Mouse (Mus musculus): ENCODE measurements at regions not wholly inside any gene's neighbourhood (a gene's known extent, or its start where the extent isn't known, plus 50 kb on each side); places are given as distances from the start of the nearest gene placed in this dataset.
"Not testable (repeated sequence)": the region's sequence is repeated elsewhere in the genome, so short reads cannot be mapped to it uniquely, and the experiment has no call there.

DNA sequence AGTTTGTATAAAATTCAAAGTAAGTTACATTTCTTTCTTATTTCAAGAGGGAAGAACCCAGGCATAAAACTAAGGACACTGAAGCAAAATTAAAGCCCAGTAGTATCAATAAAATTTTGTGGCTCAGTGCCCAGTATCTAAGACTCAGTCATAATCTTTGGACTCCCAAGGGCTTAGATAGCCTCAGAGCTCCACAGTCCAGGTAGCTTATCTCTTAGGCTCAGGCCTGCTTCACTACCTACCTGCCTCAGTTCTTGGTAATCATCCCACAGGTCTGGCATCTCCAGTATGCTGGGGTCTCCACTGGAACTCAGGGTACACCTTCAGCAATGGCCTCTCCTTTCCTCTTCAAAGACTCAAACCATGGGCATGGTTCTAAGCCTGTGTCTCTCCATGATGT lies 530.3 kb downstream of the Dad1 start:
- DNase-seq (ENCODE audit: low read depth, low spot score), result not testable (repeated sequence)

DNA sequence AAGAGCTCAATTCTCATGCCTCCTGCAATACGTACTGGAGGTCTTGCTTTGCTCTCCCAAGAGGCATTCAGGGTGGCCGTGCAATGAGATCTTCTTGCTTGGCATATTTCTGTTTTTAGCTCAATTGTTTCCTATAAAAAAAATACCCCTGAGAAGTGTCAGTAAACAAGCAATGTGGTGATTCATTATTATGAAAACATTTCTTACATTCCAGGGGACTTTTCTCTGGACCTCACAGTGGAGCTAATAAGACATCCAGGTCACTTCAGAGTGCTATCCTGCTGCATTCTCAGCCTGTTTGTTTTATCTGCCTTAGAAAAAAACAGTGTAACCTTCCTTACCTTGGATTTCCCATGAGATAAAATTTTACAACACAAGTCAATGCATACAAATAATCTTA lies 532.0 kb downstream of the Dad1 start:
- DNase-seq (ENCODE audit: low read depth, low spot score), result not testable (repeated sequence)

DNA sequence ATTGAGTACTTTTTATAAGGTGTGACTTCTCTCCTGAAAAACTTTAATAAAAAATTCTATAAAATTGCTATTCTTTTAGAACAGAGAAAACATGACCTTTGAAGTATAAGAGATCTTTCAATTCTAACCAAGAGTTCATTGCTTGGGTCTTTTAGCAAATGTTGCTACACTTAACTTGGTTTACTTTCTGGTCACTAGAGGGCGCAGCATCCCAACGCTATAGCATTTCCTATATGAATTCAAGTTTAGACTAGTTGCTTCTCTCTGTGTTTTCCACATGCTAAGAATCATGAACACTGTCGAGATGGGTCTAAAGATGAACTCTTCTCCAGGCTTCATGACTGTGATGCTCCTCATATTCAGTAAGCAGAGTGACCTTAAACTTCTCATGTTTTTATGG lies 544.3 kb downstream of the Dad1 start:
- DNase-seq (ENCODE audit: low read depth, low spot score), result not testable (repeated sequence)

DNA sequence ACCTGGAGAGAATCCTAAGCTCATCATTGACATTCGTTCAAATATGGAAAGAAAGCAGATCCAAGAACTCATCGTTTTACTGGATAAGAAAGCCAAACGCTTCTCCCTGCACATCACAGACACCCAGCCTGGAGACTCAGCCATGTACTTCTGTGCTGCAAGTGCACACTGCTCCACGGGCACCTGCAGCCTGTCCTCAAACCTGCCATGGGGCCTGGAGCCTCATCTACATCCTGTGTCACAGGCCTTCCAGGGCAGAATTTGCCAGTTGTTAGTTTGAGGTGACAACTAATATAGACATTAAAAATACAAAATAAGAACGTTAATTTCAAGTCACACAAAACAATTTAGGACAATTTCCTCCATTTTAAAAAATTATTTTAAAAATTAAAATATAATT lies 549.6 kb downstream of the Dad1 start:
- DNase-seq (ENCODE audit: low read depth, low spot score), result not testable (repeated sequence)

DNA sequence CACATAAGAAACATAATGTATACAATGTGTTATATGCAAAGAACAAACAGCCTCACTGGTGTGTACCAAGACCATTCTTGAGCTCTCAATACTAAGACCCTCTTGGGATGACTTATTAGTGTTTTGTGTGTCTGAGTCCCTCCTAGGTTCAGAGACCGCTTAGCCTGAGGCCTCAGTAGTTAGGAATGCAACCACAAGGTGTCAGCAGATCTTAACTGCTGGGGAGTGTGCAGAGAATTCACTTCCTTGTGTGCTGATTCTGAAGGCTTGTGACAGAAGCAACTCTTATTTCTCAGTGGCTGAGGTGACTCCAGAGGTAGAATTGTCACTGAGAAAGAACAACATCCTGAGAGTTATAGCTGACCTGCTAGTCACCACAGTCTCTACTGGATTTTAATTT lies 550.3 kb downstream of the Dad1 start:
- DNase-seq (ENCODE audit: low read depth, low spot score), result not testable (repeated sequence)

DNA sequence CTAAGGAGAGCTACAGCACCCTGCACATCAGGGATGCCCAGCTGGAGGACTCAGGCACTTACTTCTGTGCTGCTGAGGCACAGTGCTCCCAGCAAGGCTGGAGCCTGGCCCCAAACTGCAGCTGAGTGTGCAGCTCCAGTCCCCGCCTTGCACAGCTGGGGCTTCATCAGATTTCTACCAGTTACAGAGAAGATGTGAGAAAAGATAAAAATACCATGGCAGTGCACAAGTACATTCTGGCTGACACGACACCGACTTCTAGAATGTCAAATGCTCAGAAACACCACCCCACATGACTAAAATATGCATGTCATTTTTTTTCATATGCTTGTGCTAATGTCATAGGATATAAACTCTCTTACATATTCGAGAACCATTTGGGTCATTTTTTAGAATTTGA lies 569.8 kb downstream of the Dad1 start:
- DNase-seq (ENCODE audit: low read depth, low spot score), result not testable (repeated sequence)

DNA sequence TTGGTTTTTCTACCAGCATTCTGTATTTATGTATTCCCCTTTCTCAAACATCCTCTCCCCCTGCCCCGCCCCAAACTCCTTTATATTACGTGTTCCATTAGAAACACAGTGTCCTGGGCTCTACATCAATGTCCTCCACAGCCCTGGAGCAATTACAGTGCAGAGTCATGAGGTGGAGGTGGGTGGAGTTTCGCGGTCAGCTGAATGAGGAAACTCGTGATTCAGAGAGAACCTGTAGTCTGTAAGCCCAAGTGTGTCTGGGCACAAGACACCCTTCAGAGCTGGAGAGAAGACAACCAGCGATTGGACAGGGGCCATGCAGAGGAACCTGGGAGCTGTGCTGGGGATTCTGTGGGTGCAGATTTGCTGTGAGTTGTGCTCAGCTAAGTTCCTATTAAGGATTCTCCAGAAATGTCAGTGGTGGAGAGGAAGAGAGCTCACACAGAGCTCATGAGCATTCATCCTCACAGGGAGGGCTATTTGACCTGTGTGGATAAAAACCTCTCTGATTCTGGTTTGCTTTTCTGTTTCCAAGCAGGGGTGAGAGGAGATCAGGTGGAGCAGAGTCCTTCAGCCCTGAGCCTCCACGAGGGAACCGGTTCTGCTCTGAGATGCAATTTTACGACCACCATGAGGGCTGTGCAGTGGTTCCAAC lies 570.4 kb downstream of the Dad1 start:
- peak; percentile 10 for DNase-seq (ENCODE audit: low read depth, low spot score)

DNA sequence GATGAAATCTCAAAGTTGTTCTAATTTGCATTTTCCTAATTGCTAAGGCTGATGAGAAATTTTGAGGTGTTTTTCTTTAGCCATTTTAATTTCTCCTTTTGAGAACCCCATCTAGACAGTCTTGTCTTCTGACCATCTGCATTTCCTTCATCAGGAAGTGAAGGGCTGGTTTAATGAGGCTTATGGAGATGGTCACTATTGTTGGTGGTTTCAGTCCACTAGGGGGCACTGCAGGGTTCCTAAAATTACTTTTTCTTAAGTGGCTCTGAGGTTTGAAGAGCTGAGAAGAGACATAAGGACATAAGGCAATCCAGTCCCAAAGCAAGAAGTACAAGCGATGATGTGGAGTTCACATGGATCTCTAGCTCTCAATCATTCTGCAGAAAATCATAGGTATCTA lies 571.2 kb downstream of the Dad1 start:
- not testable (repeated sequence) for DNase-seq (ENCODE audit: low read depth, low spot score)

DNA sequence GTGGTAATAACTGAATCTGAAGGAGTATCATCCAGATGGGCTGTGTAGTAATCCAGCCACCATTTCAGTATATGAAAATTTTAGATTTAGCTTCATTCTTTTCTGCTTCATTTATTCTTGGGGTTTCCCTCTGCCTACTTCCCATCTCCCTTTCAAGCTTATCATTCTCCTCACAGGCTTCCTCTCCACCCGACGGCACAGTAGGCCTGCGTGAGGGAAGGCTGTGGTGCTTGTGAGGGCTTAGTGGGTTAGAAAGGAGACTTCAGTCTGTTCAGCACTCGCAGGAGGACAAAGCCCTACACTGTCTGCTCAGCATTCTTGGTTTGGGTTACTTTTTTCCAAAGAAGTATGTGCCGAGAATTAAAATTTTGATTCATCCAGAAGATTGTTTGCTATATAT lies 572.6 kb downstream of the Dad1 start:
- DNase-seq (ENCODE audit: low read depth, low spot score), result not testable (repeated sequence)

DNA sequence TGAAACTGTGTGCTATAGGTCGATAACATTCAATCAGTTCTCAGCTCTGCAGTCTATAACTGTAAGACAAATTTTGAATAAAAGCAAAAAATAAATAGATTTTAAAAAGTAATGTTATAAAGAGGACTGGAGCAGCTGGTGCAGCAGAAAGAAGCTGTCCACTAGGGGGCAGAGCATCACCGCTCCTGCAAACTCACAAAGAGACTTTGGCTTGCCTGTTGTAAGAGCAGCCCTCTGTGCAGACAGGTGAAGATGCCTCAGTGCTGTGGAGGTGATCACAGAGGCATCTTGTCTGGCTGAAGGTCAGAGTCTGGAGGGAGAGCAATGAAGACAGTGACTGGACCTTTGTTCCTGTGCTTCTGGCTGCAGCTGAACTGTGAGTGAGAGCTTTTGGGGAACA lies 588.2 kb downstream of the Dad1 start:
- not testable (repeated sequence) for DNase-seq (ENCODE audit: low read depth, low spot score)

DNA sequence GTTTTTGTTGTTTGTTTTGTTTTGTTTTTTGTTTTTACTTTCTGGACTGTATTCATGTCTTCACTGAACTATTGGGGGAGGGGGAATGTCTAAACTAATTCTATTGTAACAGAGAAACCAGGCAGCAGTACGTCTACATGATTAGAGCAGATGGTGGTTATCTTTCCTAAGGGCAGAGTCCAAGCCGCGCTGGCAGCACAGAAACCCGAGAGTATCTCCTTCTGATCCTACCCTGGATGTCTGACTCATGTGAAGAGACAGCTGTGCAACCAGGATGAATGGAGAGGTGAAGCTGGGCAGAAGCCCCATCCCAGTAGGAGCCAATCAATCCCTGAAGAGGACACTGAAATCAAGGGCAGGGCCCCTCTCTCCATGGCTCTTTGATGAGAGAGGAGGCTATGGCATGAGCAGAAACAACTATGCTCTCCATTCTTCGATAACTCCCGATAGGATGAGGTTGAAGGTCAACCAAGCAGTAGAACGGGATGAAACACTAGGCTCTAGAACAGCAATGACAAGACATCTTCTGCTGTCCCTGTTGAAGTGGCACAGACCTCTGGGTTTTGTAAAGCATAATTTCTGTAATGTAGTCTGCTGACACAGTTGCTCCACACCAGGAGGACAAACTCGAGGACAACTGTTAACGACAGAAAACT lies 591.1 kb downstream of the Dad1 start:
- DNase-seq (ENCODE audit: low read depth, low spot score), result not testable (repeated sequence)

DNA sequence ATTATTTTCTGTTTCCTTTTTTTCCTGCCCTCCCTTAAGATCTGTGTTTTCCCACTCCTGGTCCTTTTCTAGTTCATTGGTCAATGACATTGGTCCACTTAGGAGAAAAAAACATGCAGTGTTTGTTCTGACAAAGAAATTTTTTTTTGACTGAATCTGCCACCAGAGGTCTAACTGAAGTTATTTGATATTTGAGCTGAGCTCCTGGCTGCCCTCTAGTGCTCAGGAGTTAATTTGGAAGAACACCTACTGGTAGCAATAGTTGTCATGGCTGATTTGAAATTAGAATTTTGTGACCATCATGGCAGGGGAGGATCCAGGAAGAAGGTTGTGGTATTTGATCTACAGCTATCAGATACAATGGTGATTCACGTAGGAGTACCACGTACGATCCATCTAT lies 599.2 kb downstream of the Dad1 start:
- not testable (repeated sequence) for DNase-seq (ENCODE audit: low read depth, low spot score)

DNA sequence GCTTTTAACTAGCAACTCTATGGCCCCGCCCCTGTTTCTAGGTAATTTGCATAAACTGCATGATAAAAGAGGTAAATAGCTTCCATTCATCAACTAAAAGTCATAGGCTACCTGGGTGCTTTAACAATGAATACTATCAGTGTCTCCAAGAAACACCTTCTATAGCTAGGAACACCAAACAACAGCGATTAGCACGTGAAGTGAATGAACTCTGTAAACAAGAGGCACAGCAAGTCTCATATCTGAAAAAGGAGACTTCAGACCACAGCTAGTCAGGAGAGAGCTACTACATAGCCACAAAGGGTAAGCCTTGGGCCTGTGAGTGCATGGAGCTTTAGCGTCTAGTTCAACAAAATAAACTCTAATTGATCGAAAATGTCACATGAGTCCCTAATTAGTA lies 602.8 kb downstream of the Dad1 start:
- DNase-seq (ENCODE audit: low read depth, low spot score), result not testable (repeated sequence)

DNA sequence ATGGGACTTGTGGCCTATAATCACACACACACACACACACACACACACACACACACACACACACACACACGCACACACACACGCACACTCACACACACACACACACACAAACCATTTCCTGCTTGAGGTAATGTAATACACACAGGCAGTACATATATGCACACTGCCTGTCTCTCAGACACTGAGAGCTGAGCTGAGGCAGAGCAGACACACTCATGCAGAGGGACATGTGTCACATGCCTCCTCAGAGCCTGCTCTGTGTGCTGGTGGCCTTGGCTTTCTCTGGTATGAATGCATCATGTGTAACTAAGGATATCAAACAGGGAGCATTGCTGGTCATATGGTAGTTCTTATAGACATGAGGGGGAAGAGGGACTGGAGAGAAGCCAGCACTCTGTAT lies 604.7 kb downstream of the Dad1 start:
- DNase-seq (ENCODE audit: low read depth, low spot score), result not testable (repeated sequence)

DNA sequence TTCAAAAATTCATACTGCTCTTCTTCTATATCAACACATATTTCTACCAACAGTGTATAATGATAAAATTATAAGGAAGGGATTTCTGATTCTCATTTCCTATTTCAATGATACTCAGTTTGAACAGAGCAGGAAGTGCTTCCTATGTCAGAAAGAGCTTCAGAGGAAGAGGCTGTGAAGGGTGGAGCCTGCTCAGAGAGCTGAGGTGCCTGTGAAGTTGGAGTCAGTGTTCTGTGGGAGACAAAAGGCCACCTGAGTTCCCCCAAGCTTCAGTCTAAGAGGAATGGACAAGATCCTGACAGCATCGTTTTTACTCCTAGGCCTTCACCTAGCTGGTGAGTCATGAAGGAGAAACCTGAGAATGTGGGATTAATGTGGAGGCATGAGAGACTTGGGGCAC lies 613.5 kb downstream of the Dad1 start:
- not testable (repeated sequence) for DNase-seq (ENCODE audit: low read depth, low spot score)

DNA sequence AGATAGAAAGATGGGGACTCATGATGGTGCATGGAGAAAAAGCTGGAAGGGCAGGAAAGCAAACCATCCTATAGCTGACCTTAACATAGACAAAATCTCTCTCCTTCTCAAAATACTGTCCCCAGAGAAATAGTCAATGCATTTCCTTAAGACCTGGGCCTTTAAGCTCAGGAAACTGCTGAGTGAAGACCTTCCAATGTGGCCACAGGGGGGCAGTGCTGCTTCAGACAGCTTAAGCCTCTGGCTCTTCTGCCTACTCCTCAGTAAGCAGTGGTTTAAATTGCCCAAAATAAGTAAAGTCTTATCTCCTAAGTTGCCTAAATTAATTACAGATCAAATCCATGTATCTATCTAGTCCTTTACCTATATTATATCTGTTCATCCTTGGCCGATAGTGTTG lies 616.2 kb downstream of the Dad1 start:
- DNase-seq (ENCODE audit: low read depth, low spot score), result peak; percentile 41

DNA sequence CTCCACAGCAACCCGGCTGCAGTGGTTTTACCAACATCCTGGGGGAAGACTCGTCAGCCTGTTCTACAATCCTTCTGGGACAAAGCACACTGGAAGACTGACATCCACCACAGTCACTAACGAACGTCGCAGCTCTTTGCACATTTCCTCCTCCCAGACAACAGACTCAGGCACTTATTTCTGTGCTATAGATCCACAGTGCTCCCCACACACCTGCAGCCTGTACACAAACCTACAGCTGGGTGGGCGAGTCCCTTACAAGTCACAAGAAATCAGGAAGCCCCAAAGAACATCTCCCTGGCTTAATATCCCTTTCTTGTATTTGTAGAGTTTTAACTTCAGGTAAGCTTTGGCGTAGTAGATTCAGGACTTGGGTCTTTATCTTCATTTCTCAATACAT lies 618.7 kb downstream of the Dad1 start:
- not testable (repeated sequence) for DNase-seq (ENCODE audit: low read depth, low spot score)

DNA sequence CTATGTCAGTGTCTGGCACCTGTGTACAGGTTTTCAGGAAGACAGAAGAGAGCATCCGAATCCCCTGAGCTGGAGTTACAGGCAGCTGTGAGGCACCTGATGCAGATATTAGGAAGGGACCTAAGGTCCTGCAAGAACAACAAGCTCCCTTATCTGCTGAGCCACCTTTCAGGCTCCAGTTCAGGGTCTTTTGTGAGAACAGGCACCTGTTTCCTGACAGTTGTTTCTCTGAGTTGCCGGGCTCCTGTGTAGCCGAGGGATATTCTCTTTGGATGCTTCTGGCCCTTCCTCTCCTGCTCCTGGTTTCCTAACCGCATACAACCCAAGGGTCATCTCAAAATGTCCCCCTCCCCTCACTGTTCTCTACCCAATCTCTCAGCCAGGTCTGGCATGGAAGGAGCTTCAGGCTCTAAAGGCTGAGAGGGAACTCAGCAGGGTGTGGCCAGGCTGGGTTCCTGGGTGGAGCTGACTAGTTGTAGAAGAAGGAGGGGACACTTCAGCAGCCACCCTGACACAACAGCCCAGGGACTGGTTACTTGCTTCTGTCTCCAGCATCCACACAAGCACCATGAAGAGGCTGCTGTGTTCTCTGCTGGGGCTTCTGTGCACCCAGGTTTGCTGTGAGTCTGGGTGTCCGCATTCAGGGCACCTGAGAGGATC lies 619.5 kb downstream of the Dad1 start:
- DNase-seq (ENCODE audit: low read depth, low spot score), result not testable (repeated sequence)

DNA sequence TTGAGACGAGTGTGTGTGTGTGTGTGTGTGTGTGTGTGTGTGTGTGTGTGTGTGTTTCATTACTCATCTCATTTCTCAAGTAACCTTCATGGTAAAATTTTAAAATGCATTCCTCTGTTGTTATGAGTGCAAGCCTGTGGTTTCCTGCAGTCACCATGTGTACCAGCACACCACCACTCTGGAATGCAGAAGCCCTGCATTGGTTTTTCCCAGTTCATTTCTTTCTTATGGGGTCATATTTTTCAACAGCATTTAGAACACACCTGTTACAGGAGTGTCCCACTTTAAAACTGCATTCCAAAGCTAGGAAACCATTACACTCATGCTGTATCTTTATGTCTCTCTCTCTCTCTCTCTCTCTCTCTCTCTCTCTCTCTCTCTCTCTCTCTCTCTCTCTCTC lies 620.2 kb downstream of the Dad1 start:
- not testable (repeated sequence) for DNase-seq (ENCODE audit: low read depth, low spot score)

DNA sequence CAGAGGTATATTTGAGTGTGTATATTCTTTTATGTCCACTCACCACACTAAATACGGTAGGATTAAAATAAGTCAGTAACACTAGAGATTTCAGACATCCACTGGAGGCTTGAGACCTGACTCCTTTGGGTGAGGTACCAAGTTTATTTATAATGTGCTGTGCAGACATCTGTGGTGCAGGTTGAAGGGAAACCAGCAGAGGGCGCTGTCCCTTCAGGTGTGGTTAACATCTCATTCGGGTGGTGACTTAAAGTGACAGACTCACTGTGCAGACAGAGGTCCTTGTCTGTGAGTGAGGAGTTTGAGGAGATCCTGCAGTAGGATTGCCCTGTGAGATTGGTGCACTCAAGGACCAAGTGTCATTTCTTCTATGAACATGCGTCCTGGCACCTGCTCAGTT lies 632.5 kb downstream of the Dad1 start:
- peak; percentile 39 for DNase-seq (ENCODE audit: low read depth, low spot score)

DNA sequence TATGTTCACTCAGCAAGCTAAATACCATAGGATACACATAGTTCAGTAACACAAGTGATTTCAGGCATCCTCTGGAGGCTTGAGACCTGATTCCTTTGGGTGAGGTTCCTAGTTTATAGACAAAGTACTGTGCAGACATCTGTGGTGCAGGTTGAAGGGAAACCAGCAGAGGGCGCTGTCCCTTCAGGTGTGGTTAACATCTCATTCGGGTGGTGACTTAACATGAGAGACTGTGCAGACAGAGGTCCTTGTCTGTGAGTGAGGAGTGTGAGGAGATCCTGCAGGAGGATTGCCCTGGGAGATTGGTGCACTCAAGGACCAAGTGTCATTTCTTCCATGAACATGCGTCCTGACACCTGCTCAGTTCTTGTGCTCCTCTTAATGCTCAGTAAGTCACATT lies 637.8 kb downstream of the Dad1 start:
- not testable (repeated sequence) for DNase-seq (ENCODE audit: low read depth, low spot score)

DNA sequence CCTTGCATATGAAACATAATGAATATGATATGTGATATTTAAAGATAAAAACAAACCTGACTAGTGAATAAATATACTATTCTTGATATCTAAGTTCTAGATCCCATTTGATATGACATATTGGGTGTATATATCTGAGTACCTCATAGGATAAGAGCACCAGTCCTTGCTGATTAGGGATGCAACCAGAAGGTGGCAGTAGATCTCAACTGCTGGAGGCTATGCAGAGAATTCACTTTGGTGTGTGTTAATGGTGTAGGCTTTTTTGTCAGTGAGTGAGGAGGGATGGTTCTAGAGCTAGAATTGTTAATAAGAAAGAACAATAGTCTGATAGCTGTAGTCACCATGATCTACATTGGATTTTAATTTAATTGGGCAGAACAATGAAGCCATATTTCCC lies 639.6 kb downstream of the Dad1 start:
- DNase-seq (ENCODE audit: low read depth, low spot score), result peak; percentile 30

DNA sequence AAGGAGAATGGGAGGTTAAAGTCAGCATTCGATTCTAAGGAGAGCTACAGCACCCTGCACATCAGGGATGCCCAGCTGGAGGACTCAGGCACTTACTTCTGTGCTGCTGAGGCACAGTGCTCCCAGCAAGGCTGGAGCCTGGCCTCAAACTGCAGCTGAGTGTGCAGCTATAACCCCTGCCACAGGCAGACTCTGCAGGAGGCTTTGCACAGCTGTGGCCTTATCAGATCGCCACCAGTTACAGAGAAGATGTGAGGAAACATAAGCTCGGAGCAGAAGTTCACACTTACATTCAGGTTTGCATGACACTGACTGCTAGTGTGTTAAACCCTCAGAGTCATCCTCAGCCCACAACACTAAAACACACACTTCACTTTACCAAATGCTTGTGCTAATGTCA lies 654.6 kb downstream of the Dad1 start:
- not testable (repeated sequence) for DNase-seq (ENCODE audit: low read depth, low spot score)
